Mouse (Mus musculus) frontal cortex, postnatal 10 days (tissue): Measurements from ENCODE around the gene Dnajb4.
A peak's percentile ranks its signal among the peaks of the same experiment; 100 is the strongest.
"Not testable (repeated sequence)": the region's sequence is repeated elsewhere in the genome, so short reads cannot be mapped to it uniquely, and the experiment has no call there.

Experiments
- DNase-seq, 2 experiments: peaks; one replicate each; pipeline ENCODE4 v3.0.0; 2022; ENCODE audit warnings: low spot score in 2 of 2, mixed read lengths in 1 of 2

Gene Dnajb4

DNA sequence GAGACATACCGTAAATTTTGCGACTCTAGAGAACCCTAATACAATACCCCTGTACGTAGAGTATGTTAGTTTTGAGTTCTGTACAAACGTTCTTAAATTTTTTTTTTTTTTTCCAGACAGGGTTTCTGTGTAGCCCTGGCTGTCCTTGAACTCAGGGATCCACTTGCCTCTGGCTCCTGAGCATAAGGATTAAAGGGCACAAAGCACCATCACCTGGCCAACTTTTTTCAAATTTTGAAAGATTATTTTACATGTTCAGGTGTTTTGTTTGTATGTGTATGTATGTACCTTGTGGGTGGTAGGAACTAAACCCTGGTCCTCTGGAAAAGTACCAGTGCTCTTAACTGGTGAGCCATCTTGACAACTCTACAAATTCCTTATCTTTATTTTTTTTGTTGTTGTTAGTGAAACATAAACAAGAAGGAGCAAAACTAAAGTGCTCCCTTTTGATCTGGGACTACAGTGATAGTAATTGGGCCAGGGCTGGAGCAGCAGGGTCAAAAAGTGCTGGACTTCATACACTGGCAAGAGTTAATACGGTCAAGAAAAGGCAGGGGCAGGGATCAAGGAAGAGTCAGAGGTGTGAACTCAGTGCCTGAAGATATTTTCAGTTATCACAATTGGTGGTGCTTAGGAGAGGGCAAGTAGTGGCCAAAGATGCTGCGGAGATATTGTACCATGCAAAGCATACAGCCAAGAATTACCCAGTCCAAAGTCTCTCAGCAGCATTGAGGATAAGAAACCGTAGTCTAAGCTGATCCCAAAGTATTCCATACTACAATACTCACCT is 1.8 kb downstream of the Dnajb4 start:
- DNase-seq, result no peak

DNA sequence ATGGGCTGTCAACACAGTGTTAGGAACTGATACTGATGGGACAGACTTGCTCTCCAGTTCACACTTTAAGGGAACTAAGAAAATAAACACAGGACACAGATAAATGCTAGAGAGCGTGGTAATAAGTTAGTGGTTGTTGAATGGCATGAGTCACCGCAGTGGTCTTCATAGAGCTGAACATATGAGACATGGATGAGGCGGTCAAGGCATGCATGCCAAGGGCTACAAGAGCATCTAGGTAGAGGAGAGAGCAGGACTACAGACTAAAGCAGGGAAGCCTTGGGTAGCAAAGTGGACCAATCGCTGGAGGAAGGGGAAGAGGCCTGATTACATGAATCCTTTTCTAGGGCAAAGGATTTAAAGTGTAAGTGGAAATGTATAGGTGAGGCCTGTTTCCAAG is 2.9 kb downstream of the Dnajb4 start:
- DNase-seq, result no peak

DNA sequence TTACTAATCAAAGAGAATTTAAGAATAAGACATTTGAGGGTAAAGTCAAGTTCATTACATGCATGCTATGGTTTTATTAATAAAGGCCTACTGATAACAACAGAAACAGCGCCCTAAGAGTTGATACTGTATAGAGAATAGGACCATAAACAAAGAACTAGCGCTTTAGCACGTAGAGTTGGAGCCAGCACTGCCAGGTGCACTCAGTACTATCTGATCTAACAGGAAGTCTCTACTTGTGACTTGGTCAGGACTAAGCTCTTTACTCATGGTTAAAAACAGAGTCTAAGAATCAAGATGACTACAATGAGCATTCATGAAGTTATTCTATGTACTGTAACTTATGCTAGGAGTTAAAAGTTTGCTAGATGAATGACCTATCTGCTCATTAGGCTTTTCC is 5.5 kb downstream of the Dnajb4 start:
- DNase-seq, result no peak

DNA sequence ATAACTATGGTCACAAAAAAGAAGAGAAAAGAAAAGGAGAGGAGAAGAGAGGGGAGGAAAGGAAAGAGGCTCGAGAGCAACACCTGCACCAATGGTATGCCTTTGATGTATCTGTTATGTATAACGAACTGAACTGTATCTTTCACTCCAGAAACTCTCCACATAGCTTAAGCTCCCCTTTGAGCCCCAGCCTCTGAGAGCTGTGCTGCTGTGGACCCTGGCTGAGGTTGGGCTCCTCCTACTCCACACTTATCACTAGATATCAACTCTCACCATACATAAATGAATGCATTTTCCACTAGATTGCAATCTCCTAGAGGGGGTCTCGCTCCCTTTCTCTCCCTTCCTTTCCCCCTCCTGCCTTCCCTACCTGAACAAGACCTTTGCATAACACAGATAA is 6.1 kb downstream of the Dnajb4 start:
- no peak for DNase-seq

DNA sequence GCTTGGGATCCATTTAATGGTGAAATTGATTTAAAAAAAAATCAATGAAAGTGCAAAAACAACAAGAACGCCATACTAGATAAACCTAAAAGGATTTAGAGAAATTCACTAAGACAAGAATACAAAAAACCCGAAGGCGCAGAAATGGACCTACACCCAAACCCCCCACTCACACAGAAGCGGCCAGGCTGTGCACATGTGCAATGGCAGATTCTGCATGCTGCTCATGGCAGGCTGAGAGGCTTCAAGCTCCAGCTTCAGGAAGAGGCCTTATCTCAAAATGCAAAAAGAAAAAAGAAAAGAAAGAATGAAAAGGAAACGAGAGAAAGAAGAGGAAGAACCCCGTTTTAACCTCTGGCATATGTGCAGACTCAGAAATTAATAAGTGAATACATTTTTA is 6.7 kb downstream of the Dnajb4 start:
- no peak for DNase-seq

DNA sequence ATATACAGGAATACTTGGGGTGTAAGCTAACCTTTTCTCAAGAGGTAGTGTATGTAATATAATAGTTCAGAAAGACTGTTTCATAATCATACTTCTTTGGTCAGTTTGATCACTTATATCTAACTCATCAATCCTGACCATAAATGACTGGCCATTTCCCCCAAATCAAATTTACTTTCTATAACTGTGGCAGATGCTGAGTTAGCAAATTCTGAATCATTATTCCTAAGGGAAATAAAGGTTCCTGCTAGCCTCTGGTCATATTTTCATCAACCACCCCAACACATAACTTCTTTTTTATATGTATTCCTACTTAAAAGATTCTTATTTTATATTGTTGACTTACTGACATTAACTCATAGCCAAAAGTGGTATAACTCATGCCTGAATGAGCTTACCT is 7.2 kb downstream of the Dnajb4 start:
- no peak for DNase-seq

DNA sequence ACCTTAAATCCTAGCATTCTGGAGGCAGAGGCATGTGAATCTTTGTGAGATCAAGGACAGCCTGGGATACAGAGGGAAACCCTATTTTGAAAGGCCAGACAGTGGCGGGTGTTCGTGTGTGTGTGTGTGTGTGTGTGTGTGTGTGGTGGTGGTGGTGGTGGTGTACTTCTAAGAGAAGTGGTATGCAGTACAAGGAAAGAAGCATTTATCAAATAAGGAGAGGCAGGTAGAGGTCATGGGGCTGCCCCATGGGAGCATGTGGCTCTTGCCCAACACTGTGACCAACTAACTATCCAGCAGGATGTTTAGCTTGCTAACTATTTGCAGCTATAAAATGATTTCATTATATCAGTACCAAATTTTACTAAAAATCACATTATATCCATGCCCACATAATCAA is 8.5 kb downstream of the Dnajb4 start:
- DNase-seq, result no peak

DNA sequence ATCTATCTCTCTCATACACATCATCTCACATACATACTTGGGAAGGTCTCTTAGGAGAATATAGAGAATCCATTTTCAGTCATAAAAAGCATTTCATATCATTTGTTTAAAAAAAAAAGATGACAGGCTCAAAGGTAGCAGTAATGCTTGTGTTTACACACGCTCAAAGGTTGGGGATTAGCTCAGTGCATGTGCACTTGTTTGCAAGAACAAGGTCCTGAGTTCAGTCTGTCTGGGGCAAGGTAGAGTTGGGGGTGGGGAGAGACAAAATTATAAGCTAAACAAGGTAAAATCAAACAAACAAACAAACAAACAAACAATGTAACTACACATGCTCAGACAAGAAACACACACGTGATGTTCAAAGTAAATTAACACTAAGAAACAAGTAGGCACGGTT is 8.9 kb downstream of the Dnajb4 start:
- no peak for DNase-seq

DNA sequence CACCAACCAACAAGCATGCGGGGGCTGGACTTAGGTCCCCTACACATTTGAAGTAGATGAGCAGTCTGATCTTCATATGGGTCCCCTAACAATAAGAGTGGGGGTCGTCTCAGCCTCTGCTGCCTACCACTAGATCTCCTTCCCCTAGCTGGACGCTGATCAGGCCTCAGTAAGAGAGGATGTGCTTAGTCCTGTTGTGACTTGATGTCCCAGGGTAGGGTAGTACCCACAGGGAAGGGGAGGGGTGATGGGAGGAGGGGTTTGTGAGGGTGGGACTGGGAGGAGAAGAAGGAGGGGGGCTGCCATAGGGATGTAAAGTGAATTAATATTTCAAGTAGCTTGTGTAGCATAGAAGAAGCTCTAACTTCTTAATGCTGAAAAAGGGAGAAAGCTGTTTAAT is 11.0 kb downstream of the Dnajb4 start:
- DNase-seq, result no peak

DNA sequence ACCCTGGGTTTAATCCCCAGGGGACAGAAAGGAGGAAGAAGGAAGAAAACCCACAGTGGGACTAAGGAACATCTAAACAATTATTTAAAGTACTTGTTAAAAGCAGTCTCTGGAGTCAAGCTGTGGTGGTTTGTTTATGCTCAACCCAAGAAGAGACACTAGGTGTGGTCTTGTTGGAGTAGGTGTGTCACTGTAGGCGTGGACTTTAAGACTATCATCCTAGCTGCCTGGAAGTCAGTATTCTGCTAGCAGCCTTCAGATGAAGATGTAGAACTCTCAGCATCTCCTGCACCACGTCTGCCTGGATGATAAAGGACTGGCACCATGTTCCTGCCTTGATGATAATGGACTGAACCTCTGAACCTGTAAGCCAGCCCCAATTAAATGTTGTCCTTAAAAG is 12.9 kb downstream of the Dnajb4 start:
- DNase-seq, result not testable (repeated sequence)

DNA sequence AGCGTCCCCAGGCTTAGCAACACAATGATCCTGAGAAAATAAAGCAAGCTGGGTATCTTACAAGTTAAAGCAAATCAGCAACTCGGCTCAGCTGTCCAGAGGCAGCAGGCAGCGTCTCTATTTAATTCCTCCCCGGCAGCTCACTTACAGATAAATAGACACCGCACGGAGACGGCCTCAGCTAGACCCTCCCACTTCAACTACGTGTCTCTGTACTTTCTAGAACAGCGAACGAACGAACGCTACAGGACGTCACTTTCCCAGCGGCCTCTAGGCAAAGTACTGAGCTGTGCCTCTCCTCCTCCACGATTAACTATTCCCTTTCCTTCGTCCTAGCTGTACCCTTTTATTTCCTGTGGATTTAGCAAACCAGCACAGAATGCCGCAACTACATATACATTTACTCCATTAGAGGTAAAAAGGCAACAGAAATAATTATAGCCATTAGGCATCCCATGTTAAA is 16.4 kb downstream of the Dnajb4 start:
- peak; percentile 76 to 79 for DNase-seq

DNA sequence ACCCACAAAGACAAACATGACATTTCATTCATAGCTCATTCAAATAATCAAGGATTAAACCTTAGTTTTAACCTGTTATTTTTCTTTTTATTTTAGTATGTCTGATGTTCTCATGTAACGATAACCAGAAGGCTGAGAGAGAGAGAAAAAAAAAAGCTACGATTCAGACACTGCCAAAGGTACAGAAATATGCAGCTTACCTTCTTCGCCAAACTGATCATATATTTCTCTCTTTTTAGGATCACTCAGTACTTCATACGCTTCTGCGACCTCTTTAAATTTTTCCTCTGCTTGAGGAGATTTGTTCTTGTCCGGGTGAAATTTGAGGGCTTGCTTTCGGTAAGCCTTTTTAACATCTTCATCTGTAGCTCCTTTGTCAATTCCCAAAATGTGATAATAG is 16.9 kb downstream of the Dnajb4 start:
- no peak for DNase-seq

DNA sequence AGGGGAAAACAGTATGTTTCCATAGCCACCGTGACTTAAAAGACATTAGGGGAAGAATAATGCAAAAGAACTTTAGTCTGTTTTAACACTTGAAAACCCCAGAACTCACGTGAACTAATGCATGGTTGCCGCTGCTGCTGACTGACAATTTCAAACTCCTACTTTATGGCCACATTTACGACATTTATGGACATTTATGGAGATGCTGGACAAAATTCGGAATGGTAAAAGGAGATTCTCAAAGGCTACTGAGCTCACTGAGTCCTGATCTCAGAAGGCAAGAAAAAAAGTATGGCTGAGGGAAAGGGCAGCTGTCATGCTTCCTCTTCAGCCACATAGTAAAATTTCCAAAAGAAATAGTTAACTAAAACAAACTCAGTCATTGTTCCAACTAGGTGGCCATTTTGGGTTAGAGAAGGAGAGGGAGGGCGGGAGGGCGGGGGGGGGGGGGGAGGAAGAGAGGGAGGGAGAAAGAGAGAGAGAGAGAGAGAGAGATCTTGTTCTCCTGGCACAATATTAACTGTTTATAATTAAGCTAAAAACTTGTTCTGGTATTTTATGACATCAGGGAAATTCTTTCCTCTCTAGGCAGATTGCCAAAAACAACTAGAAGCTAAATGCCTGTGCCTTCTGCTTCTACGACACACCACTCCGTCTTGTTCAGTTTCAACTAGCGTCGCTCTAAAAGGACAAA is 17.7 kb downstream of the Dnajb4 start:
- no peak for DNase-seq

DNA sequence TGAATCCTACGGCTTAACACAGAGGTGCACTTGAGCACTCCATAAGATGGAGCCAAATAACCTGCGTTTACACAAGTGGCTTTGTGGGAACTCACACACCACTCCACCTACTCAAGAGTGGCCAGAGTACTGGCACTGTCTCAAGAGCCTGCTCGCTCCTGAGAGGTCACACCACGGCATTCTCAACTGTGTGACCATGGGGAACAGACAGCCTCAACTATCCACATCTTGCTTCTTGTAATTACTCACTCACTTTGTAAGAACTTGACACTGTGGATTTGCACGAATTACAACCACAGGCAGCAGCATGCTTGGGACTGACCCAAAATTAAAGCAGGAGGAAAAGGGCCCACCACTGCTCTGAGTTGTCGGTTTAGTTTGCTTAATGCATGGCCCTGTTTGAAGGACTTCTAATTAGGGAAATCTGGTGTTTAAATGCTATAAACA is 18.3 kb downstream of the Dnajb4 start:
- no peak for DNase-seq

DNA sequence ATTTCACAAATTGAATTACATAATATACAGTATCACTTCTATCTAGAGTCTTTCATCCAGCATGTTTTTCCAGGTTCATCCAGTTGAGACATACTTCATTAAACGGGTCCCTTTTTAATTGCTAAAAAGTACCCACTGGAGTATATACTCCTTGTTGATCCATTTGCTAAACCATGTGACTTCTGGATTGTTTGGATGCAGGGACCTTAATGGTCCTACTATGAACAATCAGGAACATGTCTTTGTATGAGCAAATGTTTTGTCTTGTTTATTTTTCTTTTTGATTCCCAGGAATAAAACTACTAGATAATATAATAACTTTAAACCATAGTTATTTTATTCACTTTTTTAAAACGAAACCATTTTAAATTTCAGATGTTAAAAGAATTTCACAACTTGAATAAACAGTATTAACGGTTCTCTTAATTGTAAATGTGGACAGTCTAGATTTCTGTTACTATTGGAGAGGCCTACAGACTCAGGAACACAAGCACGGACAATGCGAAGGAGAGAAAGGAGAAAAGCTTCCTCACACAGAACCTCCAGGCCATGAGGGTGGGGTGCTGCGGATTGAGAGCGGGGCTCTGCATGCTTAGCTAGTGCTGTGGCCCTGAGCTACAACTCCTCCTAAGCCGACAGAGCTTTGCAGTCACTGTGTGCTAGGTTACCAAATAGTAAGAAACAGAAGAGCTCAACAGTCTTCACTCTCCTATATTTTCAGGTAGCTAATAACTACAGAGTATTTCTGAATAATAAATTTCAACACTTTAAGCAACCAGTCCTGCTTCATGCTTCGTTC is 19.2 kb downstream of the Dnajb4 start:
- no peak for DNase-seq

DNA sequence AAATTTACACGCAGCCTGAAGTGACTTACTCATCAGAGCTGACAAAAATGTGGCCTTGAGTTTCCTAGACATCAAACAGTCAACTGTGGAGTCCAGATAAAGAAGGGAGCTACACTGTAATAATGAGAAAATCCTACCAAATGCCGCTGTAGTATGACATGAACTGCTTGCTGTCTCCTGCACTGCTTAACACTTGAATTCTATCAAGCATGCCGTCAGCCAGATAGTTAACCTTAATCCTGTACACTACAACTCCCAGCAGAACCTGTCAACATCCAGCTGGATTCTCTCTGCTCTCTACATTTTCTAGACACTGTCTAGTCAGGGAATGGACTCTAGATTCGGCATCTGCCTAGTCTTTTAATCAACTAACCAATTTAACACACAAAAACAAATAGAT is 20.8 kb downstream of the Dnajb4 start:
- DNase-seq, result no peak

DNA sequence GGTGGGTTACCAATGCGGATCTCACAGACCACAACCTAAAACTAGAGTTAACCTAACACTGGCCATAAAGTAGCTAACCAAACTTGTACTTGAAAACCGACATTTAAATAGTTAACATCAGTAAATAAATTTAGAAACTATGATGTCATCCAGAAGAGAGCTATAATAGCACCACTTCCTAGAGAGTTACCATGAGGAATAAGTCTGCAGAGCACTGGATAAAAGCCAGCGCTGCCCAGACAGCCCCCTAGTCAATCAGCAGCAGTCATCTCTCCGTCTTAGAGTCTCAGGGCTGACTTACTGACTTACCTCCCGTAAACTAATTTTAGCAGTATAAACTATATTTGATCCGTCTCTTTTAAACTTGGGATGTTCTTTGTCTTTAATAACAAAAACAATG is 24.0 kb downstream of the Dnajb4 start:
- DNase-seq, result no peak

DNA sequence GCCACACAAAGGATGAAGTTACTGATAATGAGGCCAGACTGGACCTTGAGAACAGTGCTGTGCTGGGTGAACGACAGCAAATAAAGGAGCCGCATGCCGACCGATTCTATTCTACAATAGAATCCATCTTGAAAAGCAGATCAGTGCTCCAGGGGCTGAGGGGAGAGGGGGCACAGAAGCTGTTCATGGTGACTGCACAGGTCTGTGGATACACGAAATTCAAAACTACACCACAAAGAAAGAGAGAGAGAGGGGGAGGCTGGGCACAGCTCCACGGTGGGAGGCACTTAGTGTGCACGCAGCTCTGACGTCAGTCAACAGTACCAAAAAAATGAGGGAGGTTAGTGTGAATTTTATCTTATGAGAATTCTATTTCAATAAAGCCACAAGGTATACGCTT is 26.6 kb downstream of the Dnajb4 start:
- DNase-seq, result no peak

DNA sequence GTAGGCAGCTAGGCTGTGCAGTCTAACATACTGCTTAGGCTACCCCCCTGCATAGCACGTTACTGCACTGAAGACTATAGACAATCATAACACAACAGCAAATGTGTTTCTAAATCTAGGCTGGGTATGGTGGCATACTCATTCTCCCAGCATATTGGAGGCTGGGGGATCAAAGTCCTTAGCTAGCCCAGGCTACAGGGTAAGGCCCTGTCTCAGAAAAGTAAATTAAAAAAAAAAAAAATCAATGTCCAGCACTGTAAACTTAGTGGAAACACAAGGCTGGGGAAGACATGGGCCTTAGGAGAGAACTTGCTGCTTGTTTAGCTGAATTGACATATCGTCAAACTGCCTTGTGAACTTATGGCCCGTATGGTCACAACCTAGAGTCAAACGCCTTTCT is 29.5 kb downstream of the Dnajb4 start:
- no peak for DNase-seq

DNA sequence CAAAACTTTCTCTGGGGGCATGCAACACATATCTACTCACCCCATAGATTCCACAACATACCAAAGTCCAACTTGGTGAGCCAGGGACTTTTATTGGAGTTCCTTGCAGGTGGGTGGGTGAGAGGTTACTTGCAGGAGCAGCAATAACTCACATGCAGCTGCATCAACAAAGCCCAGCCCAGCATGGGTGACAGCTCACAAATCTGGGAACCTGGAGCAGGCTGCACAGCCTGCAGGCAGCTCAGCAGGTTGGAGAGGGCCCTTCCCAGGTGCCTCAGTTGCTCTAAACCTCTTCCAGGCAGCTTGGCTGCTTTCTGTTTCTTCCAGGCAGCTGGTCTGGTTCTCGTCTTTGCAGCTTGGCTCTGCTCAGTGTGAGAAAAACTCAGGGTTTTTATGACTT is 30.8 kb downstream of the Dnajb4 start:
- no peak for DNase-seq

DNA sequence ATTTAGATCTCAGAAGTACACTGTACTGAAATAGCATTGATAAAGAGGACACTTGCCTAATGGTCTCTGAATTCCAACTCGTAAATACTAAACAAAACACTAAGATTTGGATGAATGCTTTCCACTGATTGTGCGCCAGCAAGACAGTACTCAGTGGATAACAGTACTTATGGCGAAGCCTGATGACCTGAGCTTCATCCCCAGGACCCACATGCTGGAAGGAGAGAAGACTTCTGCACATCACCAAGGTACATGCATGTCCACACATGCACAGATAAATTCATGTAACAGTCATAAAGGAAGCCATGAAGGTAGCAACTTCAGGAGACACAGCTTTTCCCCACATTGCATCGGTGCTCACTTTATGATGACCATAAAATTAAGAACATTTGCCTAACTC is 31.3 kb downstream of the Dnajb4 start:
- DNase-seq, result no peak

DNA sequence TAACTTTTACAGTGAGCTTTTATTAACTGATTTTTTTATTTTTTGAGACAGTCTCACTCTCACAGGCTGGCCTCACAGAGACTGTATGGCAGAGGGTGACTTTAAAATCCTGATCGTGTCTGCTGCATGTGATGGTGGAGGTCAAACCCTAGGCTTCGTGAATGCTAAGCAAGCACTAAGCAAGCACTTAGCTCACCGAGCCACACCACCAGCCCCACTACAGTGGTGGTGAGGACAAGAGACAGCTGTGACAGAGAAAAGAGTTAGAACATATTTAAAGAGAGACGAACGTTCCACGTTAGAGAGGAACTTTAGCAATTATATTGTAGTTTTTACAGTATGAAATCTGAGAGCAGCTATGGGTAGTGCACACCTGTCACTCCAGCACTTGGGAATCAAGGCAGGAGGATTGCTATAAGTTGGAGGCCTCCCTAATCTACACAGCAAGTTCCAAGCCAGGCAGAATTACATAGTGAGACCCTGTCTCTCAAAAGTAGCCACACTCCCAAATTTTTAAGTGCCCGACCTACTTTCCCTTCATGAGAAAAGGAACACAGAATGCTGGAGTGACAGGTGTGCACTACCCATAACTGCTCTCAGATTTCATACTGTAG is 37.7 kb downstream of the Dnajb4 start:
- no peak for DNase-seq
